Mouse (Mus musculus): ENCODE data around the gene Reep3. TPM values are rescaled to one million over a fixed set of nuclear protein-coding genes. Genes with fewer than 3 reads are reported as not detected.

The Reep3 gene
- total RNA-seq, 1 experiment from 2014 or later, result 12.5 TPM

DNA sequence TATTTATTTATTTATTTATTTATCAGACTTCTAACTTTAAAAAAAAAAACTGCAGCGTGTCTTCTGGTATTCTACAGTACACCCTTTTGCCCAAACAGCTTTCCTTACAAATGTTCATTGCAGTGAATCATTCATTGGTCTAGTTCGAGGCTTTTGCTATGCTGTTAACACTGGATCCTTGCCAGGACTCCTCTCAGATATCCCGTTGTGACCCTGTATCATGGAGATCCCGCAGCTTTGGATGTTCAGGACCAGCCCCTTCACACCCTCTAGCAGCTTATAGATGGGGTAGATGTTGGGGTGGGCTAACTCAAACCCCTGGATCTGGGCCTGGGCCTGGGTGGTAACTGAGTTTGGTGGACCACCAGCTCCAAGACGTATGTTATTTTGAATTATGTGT is 104.2 kb downstream of the Reep3 start:
- no peak for ATAC-seq (replicated peaks; ENCODE audit: low read depth, poor library complexity, severe bottlenecking)

DNA sequence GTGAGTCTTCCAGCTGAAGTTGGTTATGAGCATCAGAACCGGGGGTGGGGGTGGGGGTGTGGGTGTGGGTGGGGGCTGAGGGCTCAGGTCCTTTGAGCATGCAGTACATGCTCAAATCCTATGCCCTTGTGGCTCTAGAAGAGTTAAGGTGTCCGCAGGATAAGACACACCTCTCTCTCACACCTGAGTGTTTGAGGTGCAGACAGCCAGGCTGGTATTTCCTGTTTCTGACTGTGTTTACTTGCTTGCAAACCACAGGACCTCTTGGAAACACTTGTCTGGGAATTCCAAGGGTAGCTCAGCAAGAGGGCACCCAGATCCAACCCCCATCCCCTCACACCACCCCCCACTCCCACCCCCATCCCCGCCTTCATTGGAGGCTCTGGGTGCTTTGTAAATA is 106.2 kb downstream of the Reep3 start:
- no peak for ATAC-seq (replicated peaks; ENCODE audit: low read depth, poor library complexity, severe bottlenecking)

DNA sequence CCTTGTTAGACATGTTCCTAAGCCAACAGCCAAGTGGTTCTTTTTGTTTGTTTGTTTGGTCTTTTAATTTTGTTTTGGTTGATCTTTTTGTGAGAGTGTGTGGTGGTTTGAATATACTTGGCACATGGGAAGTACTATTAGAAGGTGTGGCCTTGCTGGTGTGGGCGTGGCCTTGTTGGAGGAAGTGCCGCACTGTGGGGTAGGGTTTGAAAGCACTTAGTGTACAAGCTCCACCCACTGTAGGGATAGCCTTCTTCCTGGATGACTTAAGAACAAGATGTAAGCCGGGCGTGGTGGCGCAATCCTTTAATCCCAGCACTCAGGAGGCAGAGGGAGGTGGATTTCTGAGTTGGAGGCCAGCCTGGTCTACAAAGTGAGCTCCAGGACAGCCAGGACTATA is 113.7 kb downstream of the Reep3 start:
- 0 out of 2 replicates have a peak, but pooled peaks have one; percentile 58 for ATAC-seq (replicated peaks; ENCODE audit: low read depth, poor library complexity, severe bottlenecking)

DNA sequence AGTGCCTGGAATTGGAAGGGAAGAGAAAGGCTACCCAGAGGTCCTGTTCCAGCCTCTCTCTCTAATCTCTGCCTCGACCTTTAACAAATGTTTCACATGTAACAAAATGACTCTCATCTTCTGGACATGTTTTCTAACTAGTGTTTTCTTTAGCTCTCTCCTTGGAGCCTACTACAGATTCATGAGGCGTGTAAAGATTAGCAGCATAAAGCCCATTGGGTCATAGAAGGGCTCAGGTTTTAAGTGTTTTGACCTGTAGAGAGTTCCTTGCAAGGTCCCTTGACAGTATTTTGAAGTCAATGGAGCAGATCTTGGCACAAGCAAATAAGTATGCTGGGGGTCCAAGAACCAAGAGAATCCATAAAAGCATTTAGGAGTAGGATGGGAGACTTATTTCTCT is 118.5 kb downstream of the Reep3 start:
- no peak for ATAC-seq (replicated peaks; ENCODE audit: low read depth, poor library complexity, severe bottlenecking)

DNA sequence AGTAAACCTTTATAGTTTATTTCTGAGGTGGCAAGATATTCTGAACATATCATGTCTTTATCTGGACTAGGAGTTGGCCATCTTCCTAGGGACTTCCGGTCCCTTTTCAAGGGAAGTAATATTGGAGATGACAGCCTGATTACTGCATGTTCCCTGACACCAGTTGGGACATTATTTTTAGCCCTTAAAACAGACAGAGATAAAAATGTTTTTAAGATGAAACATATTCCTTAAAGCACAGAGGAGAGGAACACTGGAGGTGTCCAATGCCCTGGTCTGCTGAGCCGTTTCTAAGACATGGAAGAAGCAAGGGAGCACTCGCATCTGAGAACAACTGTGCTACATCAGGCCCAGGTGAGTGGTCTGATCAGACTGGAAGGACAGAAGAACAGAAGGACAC is 119.7 kb downstream of the Reep3 start:
- no peak for ATAC-seq (replicated peaks; ENCODE audit: low read depth, poor library complexity, severe bottlenecking)

DNA sequence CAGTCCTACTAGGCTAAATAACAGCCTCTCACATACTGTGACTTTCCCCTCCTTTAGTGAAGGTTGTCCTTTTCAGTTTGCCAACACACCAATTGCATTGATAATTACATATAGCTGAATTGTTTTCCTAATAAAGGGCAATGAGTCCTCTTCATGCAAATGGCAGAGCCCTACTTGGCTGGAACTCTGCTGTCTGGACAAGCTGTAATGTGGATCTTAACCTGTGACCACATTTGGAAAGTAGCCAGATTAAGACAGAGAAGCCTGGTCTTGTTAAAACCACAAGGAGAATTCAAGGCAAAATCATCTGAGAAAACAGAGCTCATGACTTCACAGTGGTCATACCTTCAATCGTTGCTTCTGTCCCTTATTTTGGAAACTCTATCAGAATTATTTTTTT is 121.3 kb downstream of the Reep3 start:
- ATAC-seq (replicated peaks; ENCODE audit: low read depth, poor library complexity, severe bottlenecking), result peak; percentile 56; the same call in 1 of the 2 replicates

DNA sequence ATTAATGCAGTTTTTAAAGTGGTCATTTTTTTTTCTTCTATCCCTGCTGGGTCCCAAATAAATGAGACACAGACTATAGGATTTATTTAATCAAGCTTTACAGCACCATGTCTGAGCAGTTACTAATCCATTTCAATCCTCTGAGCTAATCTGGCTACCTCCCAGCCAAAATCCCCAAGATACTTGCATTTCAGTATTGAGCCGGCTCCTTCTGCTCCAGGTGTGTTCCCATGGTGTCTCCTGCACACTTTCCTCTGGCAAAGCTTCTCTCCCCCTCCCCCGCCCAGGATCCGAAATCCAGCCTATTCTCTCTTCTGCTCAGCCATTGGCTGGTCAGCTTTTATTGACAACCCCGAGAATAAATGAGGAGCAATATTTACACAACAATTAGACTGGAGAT is 122.3 kb downstream of the Reep3 start:
- no peak for ATAC-seq (replicated peaks; ENCODE audit: low read depth, poor library complexity, severe bottlenecking)

DNA sequence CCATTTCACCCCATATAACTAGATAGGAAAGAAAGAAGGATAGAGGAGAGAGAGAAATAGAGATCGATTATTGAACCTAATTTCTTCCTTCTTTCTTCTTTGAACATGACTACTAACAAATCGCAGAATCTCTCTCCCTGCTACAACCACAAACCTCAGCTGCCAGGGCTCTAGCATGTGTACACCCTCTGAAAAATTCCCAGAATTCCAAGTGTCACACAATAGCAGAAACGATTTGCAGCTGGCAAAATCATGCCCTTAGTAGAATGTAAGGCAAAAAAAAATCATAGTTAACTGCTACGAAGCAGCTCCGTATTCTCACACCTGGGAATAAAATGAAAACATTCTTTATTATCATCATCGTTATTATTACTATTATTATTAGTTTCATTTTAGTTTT is 122.9 kb downstream of the Reep3 start:
- no peak for ATAC-seq (replicated peaks; ENCODE audit: low read depth, poor library complexity, severe bottlenecking)

DNA sequence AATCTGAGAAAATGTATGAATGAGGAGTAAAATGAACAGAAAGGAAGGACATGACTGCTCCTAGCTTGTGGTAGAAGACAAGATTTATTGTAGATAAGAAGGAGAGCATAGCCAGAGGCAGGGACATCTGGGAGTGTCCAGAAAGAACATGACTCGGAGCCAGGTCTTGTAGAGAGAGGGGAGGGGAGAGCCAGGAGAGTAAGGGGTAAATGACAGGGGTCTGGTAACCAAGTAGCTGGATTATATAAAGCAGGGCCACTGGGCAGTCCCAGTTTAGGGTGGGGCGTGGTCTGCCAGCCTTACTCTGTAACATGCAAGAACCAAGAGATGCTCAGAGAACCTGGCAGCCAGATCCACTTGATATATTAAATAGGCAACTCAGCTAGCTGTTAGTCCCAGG is 123.5 kb downstream of the Reep3 start:
- no peak for ATAC-seq (replicated peaks; ENCODE audit: low read depth, poor library complexity, severe bottlenecking)

DNA sequence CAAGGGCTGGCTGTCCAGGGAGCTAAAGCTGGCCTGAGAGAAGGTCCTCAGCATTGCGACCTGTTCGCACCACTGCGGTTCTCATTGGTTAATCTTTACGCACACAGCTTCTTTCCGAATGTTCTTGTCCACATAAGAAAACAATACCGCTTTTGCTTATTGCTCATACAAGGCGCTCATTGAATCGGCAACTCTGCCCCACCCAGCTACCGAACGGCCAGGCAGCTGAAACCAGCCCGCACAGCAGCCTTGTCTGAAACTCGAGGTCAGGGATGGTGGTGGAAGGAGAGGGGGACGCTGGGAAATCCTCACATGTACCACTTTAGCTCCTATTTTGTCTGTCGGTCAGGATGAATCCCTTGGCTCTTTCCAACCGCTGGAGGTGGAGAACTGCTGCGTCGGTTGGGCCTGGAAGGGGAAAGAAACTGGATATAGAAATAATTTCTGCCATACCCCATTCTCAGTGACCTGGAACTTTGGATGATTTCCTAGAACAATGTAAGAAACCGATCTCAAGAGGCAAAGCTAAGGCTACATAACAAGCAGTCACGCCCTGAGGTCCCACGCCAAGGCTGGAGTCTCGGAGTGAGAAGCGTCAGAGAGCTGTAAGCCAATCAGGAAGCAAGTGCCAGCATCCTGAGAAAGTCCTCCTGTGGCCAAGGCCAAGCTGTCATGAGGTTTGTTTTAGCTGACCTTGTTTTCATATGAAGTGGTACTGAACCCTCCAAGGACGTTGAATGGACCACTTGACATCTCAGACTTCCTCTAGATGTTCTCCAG is 126.2 kb downstream of the Reep3 start:
- ATAC-seq (replicated peaks; ENCODE audit: low read depth, poor library complexity, severe bottlenecking), result no peak

DNA sequence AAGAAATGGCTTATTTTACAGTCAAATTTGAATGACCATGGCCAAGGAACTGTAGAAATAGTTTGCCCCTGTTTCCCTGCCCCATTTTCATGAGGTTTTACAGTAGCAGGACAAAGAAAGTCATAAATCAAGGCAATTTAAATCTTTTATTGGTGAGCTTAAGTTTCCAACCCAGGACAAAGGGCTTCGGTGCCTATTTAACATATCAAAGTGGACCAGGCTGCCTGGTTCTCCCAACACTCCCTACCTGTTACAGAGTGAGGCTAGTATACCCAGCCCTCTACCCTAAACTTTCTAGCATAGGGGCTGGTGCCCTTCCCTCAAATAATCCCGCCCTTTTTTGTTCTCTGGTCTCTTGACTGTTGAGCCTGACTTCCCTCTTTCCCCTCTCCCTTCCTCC is 127.2 kb downstream of the Reep3 start:
- no peak for ATAC-seq (replicated peaks; ENCODE audit: low read depth, poor library complexity, severe bottlenecking)

DNA sequence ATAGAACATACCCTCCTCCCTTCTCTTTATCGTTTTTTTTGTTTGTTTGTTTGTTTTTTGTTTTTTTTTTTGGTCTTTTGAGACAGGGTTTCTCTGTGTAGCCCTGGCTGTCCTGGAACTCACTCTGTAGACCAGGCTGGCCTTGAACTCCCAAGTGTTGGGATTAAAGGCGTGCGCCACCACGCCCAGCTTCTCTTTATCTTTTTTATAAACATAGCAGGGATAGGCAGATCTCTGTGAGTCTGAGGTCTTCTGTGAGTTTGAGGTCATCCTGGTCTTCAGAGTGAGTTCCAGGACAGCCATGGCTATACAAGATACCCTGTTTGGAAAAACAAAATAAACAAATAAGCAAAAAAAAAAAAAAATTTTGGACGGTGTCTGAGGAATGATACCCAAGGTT is 127.7 kb downstream of the Reep3 start:
- ATAC-seq (replicated peaks; ENCODE audit: low read depth, poor library complexity, severe bottlenecking), result no peak

DNA sequence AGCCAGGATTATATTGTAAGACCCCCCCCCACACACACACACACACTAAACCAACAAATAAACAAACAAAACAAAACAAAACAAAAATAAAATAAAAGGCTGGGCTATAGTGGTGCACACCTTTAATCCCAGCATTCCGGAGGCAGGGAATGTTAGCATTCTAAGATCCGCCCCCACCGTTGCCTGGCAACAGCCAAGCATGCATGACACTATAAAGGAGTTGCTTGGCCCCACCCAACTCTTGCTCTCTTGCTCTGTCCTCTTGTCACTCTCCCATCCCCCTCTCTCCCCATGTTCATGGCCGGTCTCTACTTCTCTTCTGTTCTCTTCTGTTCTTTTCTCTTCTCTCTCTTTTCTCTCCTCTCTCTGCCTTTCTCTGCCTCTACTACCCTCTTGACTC is 128.2 kb downstream of the Reep3 start:
- ATAC-seq (replicated peaks; ENCODE audit: low read depth, poor library complexity, severe bottlenecking), result no peak

DNA sequence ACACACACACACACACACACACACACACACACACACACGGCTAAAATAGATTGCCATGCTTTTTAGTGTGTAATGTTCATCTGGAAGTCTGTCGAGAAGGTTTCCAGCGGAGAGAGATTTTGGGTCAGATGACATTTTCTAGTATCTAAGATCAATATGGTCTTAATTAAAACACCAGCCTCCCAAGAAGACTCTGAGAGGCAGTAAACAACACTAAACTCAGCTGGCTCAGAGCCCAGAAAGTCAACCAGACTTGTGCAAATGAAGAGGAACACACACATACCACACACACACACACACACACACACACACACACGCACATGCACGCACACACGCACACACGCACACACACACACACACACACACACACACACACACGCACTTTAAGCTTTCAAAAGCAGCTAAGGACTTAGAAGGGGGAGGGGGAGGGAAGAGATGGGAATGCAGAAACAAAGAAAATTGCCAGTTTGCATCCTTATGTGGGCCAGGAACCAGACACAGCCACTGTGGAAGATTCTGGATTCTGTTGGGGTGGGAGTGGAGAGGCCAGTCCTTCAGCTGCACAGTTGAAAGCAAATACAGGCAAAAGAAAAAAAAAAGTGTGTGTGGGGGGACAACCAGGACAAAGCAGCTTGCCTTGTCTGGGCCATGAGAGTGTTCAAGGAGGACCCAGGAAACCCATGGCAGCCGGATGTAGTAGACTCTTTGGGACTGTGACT is 130.2 kb downstream of the Reep3 start:
- ATAC-seq (replicated peaks; ENCODE audit: low read depth, poor library complexity, severe bottlenecking), result no peak

DNA sequence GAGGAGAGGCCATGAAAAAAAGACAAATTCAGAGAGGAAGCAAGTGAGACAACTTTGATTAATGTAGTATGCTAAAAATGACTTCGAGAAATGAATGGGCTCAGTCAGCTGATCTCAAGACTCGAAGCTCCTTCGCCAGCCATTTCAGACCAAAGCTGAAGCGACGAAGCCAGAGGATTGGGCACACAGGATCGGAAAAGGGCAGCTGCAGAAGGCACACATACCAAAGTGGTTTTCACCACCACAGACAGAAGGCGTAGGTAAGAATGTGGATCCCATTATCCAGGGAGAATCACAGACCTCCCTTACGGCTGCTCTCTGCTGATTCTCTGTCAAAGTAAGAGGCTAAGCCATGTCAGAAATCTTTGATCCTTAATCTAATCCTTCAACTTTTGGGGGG is 136.6 kb downstream of the Reep3 start:
- no peak for ATAC-seq (replicated peaks; ENCODE audit: low read depth, poor library complexity, severe bottlenecking)

Other genes starting within 250 kb of the Reep3 start
- gene Jmjd1c, start 820 bp downstream of the Reep3 start, total RNA-seq (2017), result 134 and 162 TPM in 2 replicates
- gene Nrbf2, start 188.4 kb upstream of the Reep3 start, total RNA-seq (2017), result 25.1 and 25.7 TPM in 2 replicates